Mouse (Mus musculus): ENCODE data around the gene Igsf23. TPM values are rescaled to one million over a fixed set of nuclear protein-coding genes. Genes with fewer than 3 reads are reported as not detected.

Gene Igsf23
- 0.89 TPM for total RNA-seq (2023)

GRCm38 (mm10) chr7:19950589-19950988, at the start of gene Igsf23:
Gene Igsf23 (minus strand): TSS chr7:19950756.

GRCm38 (mm10) chr7:19991165-19991564, 40.6 kb upstream of the Igsf23 start, which contains the start of gene Nlrp9b:
Gene Nlrp9b (plus strand): TSS chr7:19991465.

GRCm38 (mm10) chr7:19964985-19965579, 14.5 kb upstream of the Igsf23 start, which contains the start of gene Ceacam20:
Gene Ceacam20 (plus strand): TSS chr7:19965412.

GRCm38 (mm10) chr7:19920506-19921261, 29.9 kb downstream of the Igsf23 start, which contains the start of gene Pvr:
Gene Pvr (minus strand): TSS chr7:19921160.

GRCm38 (mm10) chr7:19887849-19888248, 62.7 kb downstream of the Igsf23 start, which contains the start of gene Ceacam19:
Gene Ceacam19 (minus strand): TSS chr7:19887965.

Other genes starting within 250 kb of the Igsf23 start
- gene Tomm40, start 235.3 kb downstream of the Igsf23 start, total RNA-seq (2023): 59.7 TPM
- gene Nectin2, start 200.3 kb downstream of the Igsf23 start, total RNA-seq (2023): not detected
- gene Bcam, start 179.7 kb downstream of the Igsf23 start, total RNA-seq (2023): not detected
- gene Cblc, start 153.9 kb downstream of the Igsf23 start, total RNA-seq (2023): 1.0 TPM
- gene Bcl3, start 128.0 kb downstream of the Igsf23 start, total RNA-seq (2023): 14.5 TPM
- gene Gm19345, start 98.8 kb downstream of the Igsf23 start, total RNA-seq (2023): not detected
- gene Ceacam16, start 89.5 kb downstream of the Igsf23 start, total RNA-seq (2023): 2.1 TPM
- gene Ceacam19, start 62.8 kb downstream of the Igsf23 start, total RNA-seq (2023): not detected
- 40.8 TPM for gene Pvr, start 29.6 kb downstream of the Igsf23 start, total RNA-seq (2023)
- gene Ceacam20, start 14.7 kb upstream of the Igsf23 start, total RNA-seq (2023): not detected
- gene Nlrp9b, start 40.7 kb upstream of the Igsf23 start, total RNA-seq (2023): not detected
- not detected for gene Vmn1r91, start 148.9 kb upstream of the Igsf23 start, total RNA-seq (2023)
- gene Gm16442, start 171.8 kb upstream of the Igsf23 start, total RNA-seq (2023): not detected
- not detected for gene Vmn1r93, start 188.3 kb upstream of the Igsf23 start, total RNA-seq (2023)
- not detected for gene Vmn1r94, start 217.6 kb upstream of the Igsf23 start, total RNA-seq (2023)
- gene Vmn1r95, start 243.0 kb upstream of the Igsf23 start, total RNA-seq (2023): not detected

All from CD8-positive naive resting alpha-beta T cell, adult 57 days (primary cell).